Mouse (Mus musculus): ENCODE data around the gene Igdcc4.

The Igdcc4 gene

GRCm38 (mm10) chr9:65157631-65158030 is 56.3 kb downstream of the Igdcc4 start:
- in situ Hi-C loops (cut with MboI, MseI) = no loop called here

- in situ Hi-C loops (cut with MboI, MseI) = no loop called here
These were observed 59.9 kb downstream of the Igdcc4 start for GRCm38 (mm10) chr9:65161188-65161587.

- in situ Hi-C loops (cut with MboI, MseI) = no loop called here
These were observed 60.6 kb downstream of the Igdcc4 start for GRCm38 (mm10) chr9:65161881-65162280.

DNA sequence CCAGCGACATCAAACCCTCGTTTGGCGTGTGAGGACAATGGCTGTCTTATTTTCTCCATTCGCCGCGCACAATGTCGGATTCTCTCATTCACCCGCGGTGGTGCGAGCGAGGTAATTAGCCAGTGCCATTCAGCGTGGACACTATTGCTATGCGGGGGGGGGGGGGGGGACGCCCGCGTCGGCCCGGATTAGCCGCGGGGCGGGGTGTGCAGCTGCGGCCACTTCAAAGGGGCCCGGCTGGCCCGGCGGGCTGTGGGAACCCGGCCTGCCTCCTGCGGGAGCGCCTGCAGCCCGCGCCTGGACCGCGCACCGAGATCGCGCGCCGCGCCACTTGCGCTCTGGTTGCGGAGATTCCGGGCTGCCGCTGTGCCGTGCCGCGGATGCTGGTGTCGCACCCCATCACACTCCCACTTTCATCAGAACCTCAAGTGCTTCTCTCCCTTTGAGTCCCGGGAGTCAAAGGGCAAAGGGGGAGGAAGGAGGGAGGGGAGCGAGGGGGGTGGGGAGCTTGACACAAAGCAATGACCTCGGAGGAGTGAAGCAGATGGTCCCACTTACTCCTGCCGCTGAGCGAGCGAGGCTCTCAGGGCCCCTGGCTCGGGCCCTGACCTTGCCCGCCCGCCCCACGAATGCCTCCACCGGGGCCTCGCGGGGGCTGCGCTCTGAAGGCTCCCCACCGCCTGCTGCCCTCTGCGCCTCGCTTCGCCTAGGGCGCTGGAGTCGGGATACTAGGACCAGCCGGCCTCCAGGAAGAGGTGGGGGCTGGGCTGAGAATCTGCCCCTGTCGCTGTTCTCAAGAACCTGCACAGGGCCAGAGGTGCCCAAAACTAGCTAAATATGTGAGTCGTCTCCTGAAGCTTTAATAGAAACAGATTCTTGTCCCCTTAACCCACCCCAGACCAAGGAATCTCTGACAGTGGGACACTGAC is 61.7 kb downstream of the Igdcc4 start:
- in situ Hi-C loops (cut with MboI, MseI) = no loop called here

DNA sequence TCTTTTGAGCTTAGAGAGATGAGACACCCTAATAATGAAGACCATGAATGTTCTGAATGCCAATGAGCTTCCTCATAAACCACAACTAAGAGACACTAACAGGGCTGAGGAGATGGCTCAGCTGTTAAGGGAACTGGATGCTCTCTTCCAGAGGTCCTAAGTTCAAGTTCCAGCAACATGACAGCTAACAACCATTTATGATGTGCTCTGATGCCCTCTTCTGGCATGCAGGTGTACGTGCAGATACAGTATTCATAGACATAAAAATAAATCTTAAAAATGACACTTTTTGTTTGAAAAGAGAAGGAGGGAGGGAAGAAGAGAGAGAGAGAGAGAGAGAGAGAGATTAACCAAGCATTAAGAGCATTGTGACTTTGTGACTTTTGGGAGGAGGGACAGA is 63.6 kb downstream of the Igdcc4 start:
- in situ Hi-C loops (cut with MboI, MseI) = no loop called here

DNA sequence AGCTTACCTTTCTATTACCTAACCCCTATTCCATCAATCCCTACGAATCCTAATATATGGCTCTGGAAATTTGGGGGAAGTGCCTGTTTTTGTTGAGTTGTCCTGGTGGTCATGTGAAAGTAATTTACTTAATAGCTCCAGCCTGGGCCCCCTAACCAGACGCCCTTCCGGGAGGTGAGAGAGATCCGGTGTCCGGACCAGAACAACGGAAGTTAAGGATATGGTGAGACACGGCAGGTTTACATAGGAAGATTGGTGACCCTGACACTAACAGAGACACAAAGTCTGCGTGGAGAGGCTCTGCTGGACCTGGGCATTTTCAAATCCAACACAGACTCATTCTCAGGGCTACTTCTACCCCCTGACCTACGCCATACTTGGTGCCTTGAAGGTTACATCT is 65.1 kb downstream of the Igdcc4 start:
- in situ Hi-C loops (cut with MboI, MseI) = no loop called here

- in situ Hi-C loops (cut with MboI, MseI) = no loop called here
These were observed 67.2 kb downstream of the Igdcc4 start for GRCm38 (mm10) chr9:65168534-65168933.

DNA sequence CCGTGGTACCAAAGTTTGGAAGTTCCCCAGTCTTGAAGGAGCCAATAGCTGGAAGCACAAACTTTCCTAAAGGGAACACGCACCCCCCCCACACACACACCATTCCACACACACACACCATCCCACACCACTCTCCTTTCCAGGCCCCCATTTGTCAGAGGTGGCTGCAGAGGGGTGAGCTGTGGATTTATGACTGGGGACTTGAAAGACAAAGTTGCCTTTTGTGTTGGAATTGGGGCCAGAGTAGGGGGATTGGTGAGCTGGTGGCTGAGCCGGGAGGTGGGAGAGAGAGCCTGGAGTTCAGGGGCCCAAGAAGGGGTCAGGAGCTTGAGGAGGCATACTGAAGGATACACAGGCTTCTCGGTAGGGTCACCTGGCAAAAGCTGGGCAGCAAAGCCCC is 67.7 kb downstream of the Igdcc4 start:
- in situ Hi-C loops (cut with MboI, MseI) = no loop called here

DNA sequence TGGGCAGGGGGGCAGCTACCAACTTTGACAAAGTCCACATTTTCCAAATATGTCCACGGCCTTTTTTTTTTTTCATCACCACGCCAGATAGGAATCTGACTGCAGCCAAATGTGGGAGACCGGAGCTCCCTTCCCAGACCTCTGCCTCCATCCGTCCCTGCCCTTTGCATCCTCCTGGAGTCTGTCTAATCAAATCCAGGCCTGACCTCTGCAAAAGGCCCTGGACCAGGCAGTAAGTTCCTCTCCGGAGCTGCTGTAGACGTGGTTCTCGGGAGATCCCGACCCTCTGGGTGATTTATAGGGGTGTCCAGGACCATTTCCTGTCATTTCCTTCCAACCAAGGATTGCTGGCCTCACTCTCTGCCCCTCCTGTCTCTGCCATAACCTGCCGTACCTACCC is 71.4 kb downstream of the Igdcc4 start:
- in situ Hi-C loops (cut with MboI, MseI) = loop anchor here in 1 of 2 experiments (10.0 kb wide), 1 partner anchor 1808 kb away; no protein-coding TSS in a partner anchor

GRCm38 (mm10) chr9:65175234-65175938 is 74.1 kb downstream of the Igdcc4 start:
- in situ Hi-C loops (cut with MboI, MseI) = loop anchor here (10.0 to 25.0 kb wide), 2 partner anchors 1463 to 1811 kb away; no protein-coding TSS in a partner anchor

GRCm38 (mm10) chr9:65175939-65176871 is 74.9 kb downstream of the Igdcc4 start:
- in situ Hi-C loops (cut with MboI, MseI) = loop anchor here (10.0 to 25.0 kb wide), 2 partner anchors 1464 to 1811 kb away; no protein-coding TSS in a partner anchor

DNA sequence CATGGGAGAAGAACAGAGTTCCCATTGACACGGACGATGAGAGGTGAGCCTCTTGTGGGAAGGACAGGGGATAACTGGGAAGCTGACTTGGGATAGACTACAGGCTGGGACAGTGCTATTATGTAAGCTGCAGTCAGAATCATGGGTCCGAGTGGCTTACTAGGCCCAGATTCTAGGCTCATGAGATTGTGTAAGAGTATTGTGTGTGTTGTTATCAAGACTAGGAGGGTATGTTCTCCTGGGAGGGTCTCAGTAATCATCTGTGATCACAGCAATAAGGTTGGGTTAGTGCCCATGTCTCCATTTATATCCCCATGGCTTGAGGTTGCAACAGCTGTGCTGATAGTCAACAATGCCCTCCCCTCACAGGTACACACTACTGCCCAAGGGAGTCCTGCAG is 76.2 kb downstream of the Igdcc4 start:
- in situ Hi-C loops (cut with MboI, MseI) = loop anchor here (10.0 to 25.0 kb wide), 2 partner anchors 1465 to 1813 kb away; no protein-coding TSS in a partner anchor

- in situ Hi-C loops (cut with MboI, MseI) = loop anchor here (10.0 to 25.0 kb wide), 2 partner anchors 1466 to 1813 kb away; no protein-coding TSS in a partner anchor
These were observed 76.6 kb downstream of the Igdcc4 start for GRCm38 (mm10) chr9:65177912-65178311.

- in situ Hi-C loops (cut with MboI, MseI) = loop anchor here (10.0 to 25.0 kb wide), 2 partner anchors 1466 to 1814 kb away; no protein-coding TSS in a partner anchor
These were observed 77.3 kb downstream of the Igdcc4 start for GRCm38 (mm10) chr9:65178336-65179213.

DNA sequence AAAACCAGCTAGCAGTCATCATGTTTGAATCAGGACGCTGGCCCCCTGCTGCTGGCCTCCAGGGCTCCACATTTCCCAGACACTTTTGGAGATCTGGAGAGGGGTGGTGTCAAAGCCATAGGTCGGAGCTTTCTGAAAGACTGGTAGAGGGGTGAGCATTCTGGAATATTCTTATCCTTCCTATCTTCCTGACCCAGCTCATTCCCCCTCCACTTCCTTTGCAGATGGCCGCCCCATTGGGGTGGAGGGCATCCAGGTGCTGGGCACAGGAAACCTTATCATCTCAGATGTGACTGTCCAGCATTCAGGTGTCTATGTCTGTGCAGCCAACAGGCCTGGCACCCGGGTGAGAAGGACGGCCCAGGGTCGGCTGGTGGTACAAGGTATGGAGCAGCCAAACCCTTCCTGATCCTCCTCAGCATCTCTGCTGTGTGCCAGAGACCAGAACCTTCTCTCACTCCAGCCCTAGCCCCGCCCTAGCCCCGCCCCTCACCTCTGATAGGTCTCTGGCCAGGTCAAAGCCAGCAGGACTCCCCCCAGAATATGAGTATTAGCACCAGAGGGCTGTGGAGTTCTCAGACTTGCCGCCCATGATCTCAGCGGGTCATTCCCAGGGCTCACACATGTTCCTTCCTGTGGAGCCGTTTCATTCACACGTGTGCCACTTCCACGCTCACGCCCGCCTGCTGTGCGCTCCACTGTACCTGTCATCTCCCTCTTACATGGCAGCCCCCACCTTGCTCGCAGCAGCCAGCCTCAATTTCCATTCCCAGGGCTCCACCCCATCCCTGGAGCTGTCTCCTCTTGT is 78.7 kb downstream of the Igdcc4 start:
- in situ Hi-C loops (cut with MboI, MseI) = loop anchor here (5.0 to 25.0 kb wide), 3 partner anchors 48 to 1815 kb away; no protein-coding TSS in a partner anchor
